Comparison of ENCODE assay signal across 9 mouse cellular contexts in genomic region chr10:18210726-18211125, GRCm38 (mm10). TPM values are rescaled to one million over a fixed set of nuclear protein-coding genes. Genes with fewer than 3 reads are reported as not detected.
DNase-seq lines count a peak whose midpoint lies in the region; ATAC-seq and TF ChIP-seq lines count a peak whose summit lies in the region.
"Had no signal": no experiment of that assay in that cellular context is flagged by ENCODE, and none has a peak within 500 bp of the region (broad histone marks: within the 10 kb centered on the region; RNA-seq: fewer than 3 reads in every experiment).

Gene Ect2l (minus strand): TSS chr10:18210890.

- H3K27me3 ChIP-seq in forebrain, postnatal 0 days (ENCODE audit: insufficient read depth, low read length), result no peaks in the 10 kb centered on the region
- H3K27me3 ChIP-seq in intestine, embryonic 15.5 days (replicated peaks), result no peaks in the 10 kb centered on the region
- no peaks in the 10 kb centered on the region for H3K27me3 ChIP-seq in lung, embryonic 14.5 days (ENCODE audit: insufficient read depth, low read length)

- H3K9me3 ChIP-seq in forebrain, postnatal 0 days (ENCODE audit: low read length), result no peaks in the 10 kb centered on the region
- no peaks in the 10 kb centered on the region for H3K9me3 ChIP-seq in intestine, embryonic 15.5 days
- H3K9me3 ChIP-seq in lung, embryonic 14.5 days (ENCODE audit: low read depth, low read length), result no peaks in the 10 kb centered on the region

- no peak within 1 kb of the TSS for H3K9ac ChIP-seq in forebrain, postnatal 0 days
- no peak within 1 kb of the TSS for H3K9ac ChIP-seq in intestine, embryonic 15.5 days
- no peak within 1 kb of the TSS for H3K9ac ChIP-seq in lung, embryonic 14.5 days

- no peak within 1 kb of the TSS for H3K27ac ChIP-seq in forebrain, postnatal 0 days (ENCODE audit: low read depth, low read length)
- no peak within 1 kb of the TSS for H3K27ac ChIP-seq in intestine, embryonic 15.5 days
- no peak within 1 kb of the TSS for H3K27ac ChIP-seq in lung, embryonic 14.5 days (ENCODE audit: low read depth)
- no peak within 1 kb of the TSS for H3K27ac ChIP-seq in olfactory bulb, adult 2 months (ENCODE audit: insufficient read depth, low read depth, low read length)

- DNase-seq in lung, adult 18-20 months, result peak; percentile 28 to 67
- DNase-seq in lung, postnatal 25 days (ENCODE audit: low spot score), result no peak
- no peak for DNase-seq in forebrain, postnatal 0 days
- peak; percentile 61 for DNase-seq in lung, embryonic 14.5 days
- DNase-seq in layer of hippocampus, adult 9-11 months, result no peak

- H3K4me2 ChIP-seq in forebrain, postnatal 0 days (ENCODE audit: low read depth), result no peak within 1 kb of the TSS
- peak within 1 kb of the TSS; percentile 41 for H3K4me2 ChIP-seq in intestine, embryonic 15.5 days (replicated peaks)
- peak within 1 kb of the TSS; percentile 20; the same call in 1 of the 2 replicates for H3K4me2 ChIP-seq in lung, embryonic 14.5 days

- H3K4me3 ChIP-seq in forebrain, postnatal 0 days (ENCODE audit: low read depth, low read length), result no peak within 1 kb of the TSS
- H3K4me3 ChIP-seq in intestine, embryonic 15.5 days (replicated peaks), result no peak within 1 kb of the TSS
- H3K4me3 ChIP-seq in lung, embryonic 14.5 days (ENCODE audit: low read depth, low read length), result no peak within 1 kb of the TSS
- no peak within 1 kb of the TSS for H3K4me3 ChIP-seq in olfactory bulb, adult 2 months (ENCODE audit: insufficient read depth, low read depth, low read length)
- H3K4me3 ChIP-seq: erythroblast, embryonic 14.5 days had no signal

- no peak for TF ChIP-seq POLR2A in olfactory bulb, adult 2 months (IDR thresholded peaks at IDR 0.05; ENCODE audit: insufficient read depth, low read depth, low read length)

- H3K36me3 ChIP-seq in forebrain, postnatal 0 days (ENCODE audit: insufficient read depth), result no peaks in the 10 kb centered on the region
- no peaks in the 10 kb centered on the region for H3K36me3 ChIP-seq in intestine, embryonic 15.5 days
- H3K36me3 ChIP-seq in lung, embryonic 14.5 days (ENCODE audit: insufficient read depth), result no peaks in the 10 kb centered on the region

- peak; percentile 79 for ATAC-seq in activated CD4-positive, CD25-positive, alpha-beta regulatory T cell, adult 4 months
- ATAC-seq in forebrain, postnatal 0 days, result peak; percentile 34; the same call in 1 of the 2 replicates
- ATAC-seq in intestine, embryonic 15.5 days, result peak; percentile 74
- peak; percentile 72; the same call in 1 of the 2 replicates for ATAC-seq in lung, embryonic 14.5 days (ENCODE audit: insufficient read depth)

- WGBS in forebrain, postnatal 0 days, result 13% methylated on average over 11 of the region's 11 CpGs
- 10% methylated on average over 11 of the region's 11 CpGs for WGBS in intestine, embryonic 15.5 days
- WGBS in lung, embryonic 14.5 days, result 7% methylated on average over 11 of the region's 11 CpGs
- 14% methylated on average over 11 of the region's 11 CpGs for WGBS in olfactory bulb, adult 2 months

- no peaks in the 10 kb centered on the region for H3K4me1 ChIP-seq in forebrain, postnatal 0 days (ENCODE audit: insufficient read depth)
- peaks cover 4% of the 10 kb centered on the region; the same call in 1 of the 2 replicates for H3K4me1 ChIP-seq in intestine, embryonic 15.5 days (replicated peaks)
- no peaks in the 10 kb centered on the region for H3K4me1 ChIP-seq in lung, embryonic 14.5 days (ENCODE audit: insufficient read depth)
- H3K4me1 ChIP-seq in olfactory bulb, adult 2 months (ENCODE audit: control insufficient read depth, insufficient read depth, low read length), result peaks cover 8% of the 10 kb centered on the region

- TF ChIP-seq CTCF in forebrain, postnatal 0 days (IDR thresholded peaks at IDR 0.05; ENCODE audit: low read depth), result peak; percentile 66
- TF ChIP-seq CTCF in lung, embryonic 14.5 days (IDR thresholded peaks at IDR 0.05; ENCODE audit: low read depth), result peak; percentile 78
- TF ChIP-seq CTCF in olfactory bulb, adult 2 months (IDR thresholded peaks at IDR 0.05; ENCODE audit: insufficient read depth, low read depth, low read length), result peak; percentile 50; the same call in 1 of the 2 replicates

RNA-seq across cellular contexts. Expression of gene Ect2l, which starts in this region (rescaled TPM):
- 1 to 10 TPM; 1.2 to 1.5 TPM for polyA plus RNA-seq in activated CD4-positive, CD25-positive, alpha-beta regulatory T cell, adult 4 months (2017; shearing (Covaris generic))
- 0.23 TPM in 1 of 2 replicates, not detected in the other for total RNA-seq in forebrain, postnatal 0 days (2014; rRNA removed)
- polyA plus RNA-seq in forebrain, postnatal 0 days (2015; fragmentation: Nextera tagmentation; extraction: Ambion mirVana), result 0.24 and 0.58 TPM in 2 replicates
- 0.11 TPM in 1 of 2 replicates, not detected in the other for polyA plus RNA-seq in intestine, embryonic 15.5 days (2015; fragmentation: Nextera tagmentation; extraction: Ambion mirVana)
- polyA plus RNA-seq in lung, embryonic 14.5 days (2014; fragmentation: Nextera tagmentation; extraction: Ambion mirVana), result not detected in 2 replicates
- polyA plus RNA-seq in olfactory bulb, adult 2 months (2012; ENCODE audit: insufficient read depth, insufficient read length, low replicate concordance, missing spikeins), result not detected in 2 replicates
- polyA plus RNA-seq: erythroblast, embryonic 14.5 days had no signal

Comparison
In these comparisons a context has a peak if more than half of its experiments do, and no peak if none do; other contexts are left out.
1. DNase-seq: peak in lung, adult 18-20 months (2 of 2); none in lung, postnatal 25 days (single experiment), forebrain, postnatal 0 days (single experiment) and layer of hippocampus, adult 9-11 months (single experiment).
2. Peak in ATAC-seq in forebrain, postnatal 0 days; RNA of the gene not detected or under 1 TPM.
3. Peak in ATAC-seq and H3K4me2 ChIP-seq in intestine, embryonic 15.5 days; RNA of the gene not detected or under 1 TPM.
4. Peak in DNase-seq, ATAC-seq and H3K4me2 ChIP-seq in lung, embryonic 14.5 days; RNA of the gene not detected or under 1 TPM.
5. Peak in every context shown above with its lines, with median percentiles within 50 percentile points of each other: ATAC-seq and CTCF ChIP-seq.